Mouse (Mus musculus) megakaryocyte, embryonic 14.5 days (primary cell): Measurements from ENCODE around the gene Asah2. TPM values are rescaled to one million over a fixed set of nuclear protein-coding genes. Genes with fewer than 3 reads are reported as not detected.

ENCODE experiments used
- H3K27me3 ChIP-seq: replicated peaks from 2 replicates; pipeline ENCODE3; 2012; ENCODE audit warnings: inconsistent platforms
- H3K36me3 ChIP-seq: replicated peaks from 2 replicates; pipeline ENCODE3; 2012; ENCODE audit warnings: low read length, inconsistent platforms, mixed read lengths
- H3K4me1 ChIP-seq: 2 replicates; pipeline ENCODE4 v1.6.1; 2012; ENCODE audit warnings: inconsistent platforms
- H3K4me3 ChIP-seq: replicated peaks from 2 replicates; pipeline ENCODE3; 2012; ENCODE audit warnings: moderate library complexity, mild to moderate bottlenecking, inconsistent platforms
- H3K9me3 ChIP-seq: 2 replicates; pipeline ENCODE4 v1.6.1; 2012; ENCODE audit warnings: inconsistent platforms
- FLI1 ChIP-seq: IDR thresholded peaks from 2 replicates; pipeline ENCODE4 v1.6.1; 2012; ENCODE audit warnings: low read length, inconsistent platforms, mixed read lengths
- GATA1 ChIP-seq: IDR thresholded peaks from 3 replicates; pipeline ENCODE4 v1.6.1; 2012; ENCODE audit warnings: mixed read lengths, low read length, inconsistent platforms, borderline replicate concordance
- polyA plus RNA-seq: library from polyadenylated mRNA; stranded (reverse); fragments of >175 nt; gene quantifications from 2 replicates; pipeline ENCODE4 v1.2.3, GENCODE M21; 2012; ENCODE audit warnings: low replicate concordance; ENCODE audit not compliant: insufficient read depth

Gene Asah2
- polyA plus RNA-seq, 1 experiment = 0.48 TPM

- Histone ChIP-seq H3K9me3 (no peaks in the 10 kb centered on the region), H3K27me3 (no peaks in the 10 kb centered on the region), H3K4me1 (peaks cover 19% of the 10 kb centered on the region), H3K4me3 (no peak overlapping the region), H3K36me3 (no peaks in the 10 kb centered on the region)
- TF ChIP-seq FLI1 (no peak), GATA1 (no peak)
Measured at GRCm38 (mm10) chr19:31954267-31954666, 153.7 kb downstream of the Asah2 start.

- no peak for TF ChIP-seq FLI1
- TF ChIP-seq GATA1 = no peak
Measured at GRCm38 (mm10) chr19:31953799-31954198, 154.2 kb downstream of the Asah2 start.

GRCm38 (mm10) chr19:31950793-31951489, 157.1 kb downstream of the Asah2 start:
- Histone ChIP-seq H3K4me3 (no peak overlapping the region), H3K36me3 (no peaks in the 10 kb centered on the region), H3K27me3 (no peaks in the 10 kb centered on the region), H3K4me1 (peaks cover 26% of the 10 kb centered on the region), H3K9me3 (no peaks in the 10 kb centered on the region)
- no peak for TF ChIP-seq FLI1

More at GRCm38 (mm10) chr19:31953799-31954198, 154.2 kb downstream of the Asah2 start:
- no peaks in the 10 kb centered on the region for H3K9me3 ChIP-seq
- H3K4me3 ChIP-seq = no peak overlapping the region
- no peaks in the 10 kb centered on the region for H3K27me3 ChIP-seq
- no peaks in the 10 kb centered on the region for H3K36me3 ChIP-seq
- H3K4me1 ChIP-seq = peaks cover 19% of the 10 kb centered on the region

Other genes starting within 250 kb of the Asah2 start
- gene A1cf, start 239.4 kb downstream of the Asah2 start, polyA plus RNA-seq = not detected in 2 replicates